Mouse (Mus musculus) heart, adult 2 months (tissue): Measurements from ENCODE around the gene Rpgrip1l. TPM values are rescaled to one million over a fixed set of nuclear protein-coding genes. Genes with fewer than 3 reads are reported as not detected.

ENCODE experiments used
- DNase-seq, 2 experiments: peaks; one replicate each; pipeline ENCODE4 v3.0.0; 2021
- H3K27ac ChIP-seq: fragments of 200-600 bp; 2 replicates; pipeline ENCODE4 v1.8.1; 2022
- H3K27me3 ChIP-seq: fragments of 200-500 bp; 2 replicates; pipeline ENCODE4 v1.6.1; 2012; ENCODE audit warnings: mild to moderate bottlenecking, low read length, inconsistent platforms, mixed read lengths; ENCODE audit not compliant: control insufficient read depth, insufficient read depth
- H3K36me3 ChIP-seq: fragments of 200-500 bp; 2 replicates; pipeline ENCODE4 v1.6.1; 2012; ENCODE audit warnings: low read length, inconsistent platforms; ENCODE audit not compliant: control insufficient read depth, insufficient read depth
- H3K4me1 ChIP-seq: fragments of 200-500 bp; 2 replicates; pipeline ENCODE4 v1.6.1; 2011; ENCODE audit warnings: low read length; ENCODE audit not compliant: control insufficient read depth, insufficient read depth
- H3K4me3 ChIP-seq: fragments of 200-600 bp; 2 replicates; pipeline ENCODE4 v1.8.1; 2022
- H3K79me2 ChIP-seq: fragments of 200-500 bp; replicated peaks from 2 replicates; pipeline ENCODE4 v1.6.1; 2012; ENCODE audit warnings: mild to moderate bottlenecking, inconsistent platforms, low read length, moderate library complexity, mixed read lengths; ENCODE audit not compliant: control insufficient read depth, insufficient read depth
- H3K9ac ChIP-seq: fragments of 200-500 bp; 2 replicates; pipeline ENCODE4 v1.6.1; 2012; ENCODE audit warnings: low read depth, mild to moderate bottlenecking, control low read depth, inconsistent platforms, low read length, mixed read lengths
- CTCF ChIP-seq: fragments of 200-600 bp; IDR thresholded peaks from 2 replicates; pipeline ENCODE4 v1.8.1; 2022; ENCODE audit warnings: antibody characterized with exemption, mild to moderate bottlenecking, moderate library complexity
- EP300 ChIP-seq: fragments of 200-500 bp; IDR thresholded peaks from 2 replicates; pipeline ENCODE4 v1.6.1; 2011; ENCODE audit warnings: low read depth, low read length, control low read depth; ENCODE audit not compliant: insufficient read depth
- POLR2A ChIP-seq: fragments of 200-500 bp; IDR thresholded peaks from 2 replicates; pipeline ENCODE4 v1.6.1; 2011; ENCODE audit warnings: mild to moderate bottlenecking, low read depth, low read length, control low read depth; ENCODE audit not compliant: insufficient read depth
- WGBS: fragments of 180-500 bp; shearing (Covaris S2); methylation state at CpG from one replicate; pipeline ENCODE4 v1.1.7; 2018; 5-methylcytosine and 5-hydroxymethylcytosine counted together
- intact Hi-C: fragments of 180-260 bp; cut with DNase I; formaldehyde crosslinking; loops from one replicate; pipeline ENCODE4 v1.15.1; 2025
- polyA plus RNA-seq: library from polyadenylated mRNA; depleted of rRNA; stranded (reverse); fragments of >200 nt; gene quantifications from 2 replicates; pipeline ENCODE4 v1.2.3, GENCODE M21; 2012
- total RNA-seq, 2 experiments: library from RNA; stranded (reverse); gene quantifications; 2 replicates each; pipeline ENCODE4 v1.2.3; 2021

Gene Rpgrip1l
- total and polyA plus RNA-seq, 3 experiments: 0.88 to 3.6 (median 3.2) TPM

- intact Hi-C loops: no loop called here
- Histone ChIP-seq H3K27ac (no peak overlapping the region), H3K79me2 (peaks cover 3% of the 10 kb centered on the region; the same call in 1 of the 2 replicates), H3K4me1 (peaks cover 21% of the 10 kb centered on the region), H3K9ac (no peak overlapping the region), H3K36me3 (peaks cover 4% of the 10 kb centered on the region; the same call in 1 of the 2 replicates), H3K27me3 (no peaks in the 10 kb centered on the region), H3K4me3 (no peak overlapping the region)
- DNase-seq: no peak
- no peak for TF ChIP-seq EP300
- no peak for TF ChIP-seq POLR2A
- 92% methylated on average over 6 of the region's 6 CpGs for WGBS
Measured at GRCm38 (mm10) chr8:91326946-91327345, 13.9 kb upstream of the Rpgrip1l start.

DNA sequence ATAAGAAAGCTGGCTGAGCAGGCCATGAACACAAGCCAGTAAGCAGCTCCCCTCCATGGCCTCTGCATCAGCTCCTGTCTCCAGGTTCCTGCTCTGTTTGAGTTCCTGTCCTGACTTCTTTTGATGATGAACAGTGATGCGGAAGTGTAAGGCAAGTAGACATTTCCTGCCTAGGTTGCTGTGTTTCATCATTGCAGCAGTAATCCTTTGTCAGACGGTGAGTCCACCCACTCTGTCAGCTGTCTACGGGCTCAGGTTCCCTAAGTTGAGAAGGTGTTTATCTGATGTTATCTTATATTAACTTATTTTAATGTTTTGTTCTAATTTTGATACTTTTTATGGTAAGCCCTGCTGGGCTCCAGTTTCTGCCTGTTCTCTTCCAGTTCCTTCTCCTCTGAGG lies 13.0 kb upstream of the Rpgrip1l start:
- Histone ChIP-seq H3K27ac (no peak overlapping the region), H3K4me3 (no peak overlapping the region), H3K36me3 (no peaks in the 10 kb centered on the region; the same call in 1 of the 2 replicates), H3K79me2 (peaks cover 3% of the 10 kb centered on the region; the same call in 1 of the 2 replicates), H3K4me1 (peaks cover 17% of the 10 kb centered on the region), H3K9ac (no peak overlapping the region), H3K27me3 (no peaks in the 10 kb centered on the region)
- 63% methylated on average over 3 of the region's 3 CpGs for WGBS
- intact Hi-C loops: no loop called here
- no peak for TF ChIP-seq POLR2A
- no peak for TF ChIP-seq EP300
- no peak for TF ChIP-seq CTCF
- no peak for DNase-seq

GRCm38 (mm10) chr8:91324916-91325315 lies 11.9 kb upstream of the Rpgrip1l start:
- intact Hi-C loops: no loop called here
- Histone ChIP-seq H3K4me1 (peaks cover 12% of the 10 kb centered on the region; the same call in 1 of the 2 replicates), H3K9ac (no peak overlapping the region), H3K4me3 (no peak overlapping the region), H3K36me3 (no peaks in the 10 kb centered on the region), H3K27me3 (no peaks in the 10 kb centered on the region), H3K79me2 (peaks cover 3% of the 10 kb centered on the region; the same call in 1 of the 2 replicates), H3K27ac (no peak overlapping the region; the same call in 1 of the 2 replicates)
- WGBS: 95% methylated on average over 4 of the region's 4 CpGs
- no peak for TF ChIP-seq CTCF
- TF ChIP-seq EP300: no peak
- TF ChIP-seq POLR2A: no peak
- no peak for DNase-seq

DNA sequence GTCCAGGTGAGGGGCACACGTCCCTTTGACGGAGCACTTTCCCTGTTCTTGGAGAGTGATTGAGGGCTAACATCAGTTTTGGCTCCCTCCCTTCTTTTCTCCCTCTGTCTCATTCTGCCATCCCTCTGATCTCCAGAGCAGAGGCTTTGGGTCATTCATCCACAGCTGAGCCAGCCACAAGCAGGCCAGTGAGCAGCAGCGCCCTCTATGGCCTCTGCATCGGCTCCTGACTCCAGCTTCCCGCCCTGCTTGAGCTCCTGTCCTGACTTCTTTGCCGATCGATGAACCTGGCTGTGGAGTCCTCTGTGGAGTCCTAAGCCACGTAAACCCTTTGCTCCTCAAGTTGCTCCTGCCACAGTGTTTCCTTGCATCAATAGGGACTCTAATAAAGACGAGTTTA lies 11.2 kb upstream of the Rpgrip1l start:
- no peak overlapping the region for H3K9ac ChIP-seq
- no peak for DNase-seq

DNA sequence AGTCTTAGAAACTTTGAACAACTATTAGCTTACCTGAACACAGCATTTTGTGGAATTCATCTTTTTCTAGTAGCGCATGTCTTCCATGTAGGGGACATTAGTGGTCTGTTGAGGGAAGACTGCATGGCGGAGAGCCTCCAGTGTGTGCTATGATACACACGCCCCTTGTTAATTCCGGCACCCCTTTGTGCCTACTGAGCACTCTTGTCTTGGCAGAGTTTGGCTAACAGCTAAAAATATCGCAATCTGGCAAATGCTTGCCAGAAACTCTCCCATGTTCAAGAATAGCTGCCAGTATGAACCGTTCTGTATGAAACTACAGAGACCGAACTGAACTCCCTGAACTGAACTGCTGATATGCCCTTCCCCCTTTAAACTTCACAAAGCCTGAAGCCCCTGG lies 10.4 kb upstream of the Rpgrip1l start:
- Histone ChIP-seq H3K4me3 (no peak overlapping the region), H3K9ac (no peak overlapping the region), H3K79me2 (peaks cover 3% of the 10 kb centered on the region; the same call in 1 of the 2 replicates), H3K27ac (peak overlapping the region; percentile 69), H3K4me1 (peaks cover 5% of the 10 kb centered on the region; the same call in 1 of the 2 replicates), H3K27me3 (no peaks in the 10 kb centered on the region), H3K36me3 (no peaks in the 10 kb centered on the region)
- TF ChIP-seq CTCF (no peak), EP300 (no peak), POLR2A (no peak)
- WGBS: 54% methylated on average over 7 of the region's 7 CpGs
- intact Hi-C loops: no loop called here
- peak in 1 of 2 experiments; percentile 32 for DNase-seq

More for the DNA sequence above, 11.2 kb upstream of the Rpgrip1l start:
- TF ChIP-seq CTCF: peak; percentile 50
- TF ChIP-seq POLR2A: no peak
- no peak for TF ChIP-seq EP300
- Histone ChIP-seq H3K27me3 (no peaks in the 10 kb centered on the region), H3K79me2 (peaks cover 3% of the 10 kb centered on the region; the same call in 1 of the 2 replicates), H3K27ac (peak overlapping the region; percentile 69), H3K4me1 (peaks cover 7% of the 10 kb centered on the region; the same call in 1 of the 2 replicates), H3K4me3 (no peak overlapping the region), H3K36me3 (no peaks in the 10 kb centered on the region)
- intact Hi-C loops: no loop called here
- 71% methylated on average over 9 of the region's 9 CpGs for WGBS

DNA sequence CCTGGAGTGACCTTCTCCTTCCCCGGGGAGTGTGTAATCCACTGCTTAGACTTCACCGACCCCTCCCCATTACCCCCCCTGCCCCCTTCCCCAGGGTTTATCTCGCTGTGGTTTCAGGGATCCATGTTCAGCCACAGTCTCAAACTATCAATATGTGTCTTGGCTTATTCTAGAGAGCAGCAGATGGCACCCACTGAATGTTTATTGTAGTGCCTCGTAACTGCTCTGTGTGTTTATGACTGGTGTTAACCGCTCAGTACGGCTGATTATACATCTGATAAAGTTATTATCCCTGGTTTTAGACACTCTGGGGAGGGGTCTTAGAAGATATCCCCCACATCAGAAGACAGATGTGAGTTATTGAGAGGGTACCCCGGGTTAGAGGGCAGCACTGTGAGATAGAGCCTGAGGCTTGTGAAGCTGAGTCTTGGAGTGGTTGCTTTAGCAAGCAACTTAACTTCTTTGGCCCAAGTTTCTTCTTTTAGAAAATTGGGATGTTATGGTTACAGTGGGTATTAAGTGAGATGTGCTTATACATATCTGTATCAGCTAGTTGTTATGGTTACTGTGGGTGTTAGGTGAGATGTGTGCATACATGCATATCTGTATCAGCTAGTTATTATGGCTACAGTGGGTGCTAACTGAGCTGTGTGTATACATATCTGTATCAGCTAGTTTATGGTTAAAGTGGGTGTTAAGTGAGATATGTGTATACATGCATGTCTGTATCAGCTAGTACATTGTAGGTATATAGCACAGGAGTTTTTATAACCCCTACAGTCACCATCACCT lies 6.1 kb upstream of the Rpgrip1l start:
- H3K4me1 ChIP-seq: peaks cover 4% of the 10 kb centered on the region
- H3K27ac ChIP-seq: no peak overlapping the region
- H3K27me3 ChIP-seq: no peaks in the 10 kb centered on the region
- H3K9ac ChIP-seq: no peak overlapping the region
- peaks cover 2% of the 10 kb centered on the region for H3K36me3 ChIP-seq
- no peak for DNase-seq
- whole genome bisulfite sequencing: 87% methylated on average over 7 of the region's 7 CpGs
- H3K4me3 ChIP-seq: no peak overlapping the region
- TF ChIP-seq CTCF (no peak), POLR2A (no peak), EP300 (no peak)
- intact Hi-C loops: no loop called here
- H3K79me2 ChIP-seq: peaks cover 10% of the 10 kb centered on the region
